Mouse (Mus musculus): Measurements from ENCODE around the gene Gm16223.

DNA sequence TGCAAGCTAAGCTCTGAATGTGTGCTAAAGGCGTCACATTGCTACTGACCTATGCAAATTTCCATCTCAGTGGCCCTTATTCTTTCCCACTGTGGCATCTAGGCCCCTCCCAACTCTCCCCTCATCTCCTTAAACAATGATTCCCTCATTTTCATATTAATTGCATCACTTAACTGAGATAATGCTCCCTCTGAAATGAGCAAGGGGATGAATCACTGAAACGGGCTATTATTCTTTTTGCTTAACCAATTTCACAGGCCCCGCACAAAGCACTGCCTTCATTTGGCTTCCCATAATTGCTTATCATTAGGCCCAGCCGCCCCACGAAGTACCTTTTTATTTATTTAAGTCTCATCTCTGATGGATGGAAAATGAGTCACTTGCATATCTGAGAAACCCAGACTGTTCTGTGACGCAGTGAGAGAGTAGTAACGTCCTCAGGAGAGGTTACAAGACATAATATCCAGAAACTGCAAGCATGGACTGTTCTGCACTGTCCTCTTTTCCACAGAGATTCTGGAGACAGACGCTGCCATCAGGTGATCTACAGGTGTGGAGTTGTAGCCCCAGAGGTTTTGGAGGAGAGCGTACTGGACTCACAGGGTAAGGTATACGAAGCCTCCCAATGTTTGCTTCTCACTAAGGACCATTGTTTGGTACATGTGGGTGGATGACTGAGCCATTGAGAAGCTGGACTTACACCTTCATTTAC, at the start of gene Gm16223:
- no peak for TF ChIP-seq CTCF (conservative IDR thresholded peaks at IDR 0.05; ENCODE audit: low read length)
- TF ChIP-seq NANOG (IDR thresholded peaks at IDR 0.05; ENCODE audit: borderline replicate concordance, low read length) = no peak
- TF ChIP-seq POU5F1 (IDR thresholded peaks at IDR 0.05; ENCODE audit: borderline replicate concordance, low read length) = no peak
